Mouse (Mus musculus) lung, embryonic 15.5 days (tissue): ENCODE results near the gene Inf2. TPM values are rescaled to one million over a fixed set of nuclear protein-coding genes. Genes with fewer than 3 reads are reported as not detected.

Experiments
- ATAC-seq: fragments of 200-750 bp; cut with Nextera tagmentation; 2 replicates; pipeline ENCODE4 v1.8.0; 2017; ENCODE audit warnings: moderate number of reproducible peaks, borderline replicate concordance; ENCODE audit not compliant: low FRiP score, low TSS enrichment; ENCODE audit errors: extremely low read depth
- H3K27ac ChIP-seq: fragments of 300-500 bp; sonication (generic); 2 replicates; pipeline ENCODE4 v1.5.1; 2015; ENCODE audit warnings: moderate library complexity, mild to moderate bottlenecking, inconsistent platforms
- H3K27me3 ChIP-seq: fragments of 300-500 bp; sonication (generic); 2 replicates; pipeline ENCODE4 v1.6.1; 2015; ENCODE audit warnings: inconsistent platforms
- H3K36me3 ChIP-seq: fragments of 300-500 bp; sonication (generic); 2 replicates; pipeline ENCODE4 v1.6.1; 2015; ENCODE audit warnings: inconsistent platforms
- H3K4me1 ChIP-seq: fragments of 300-500 bp; sonication (generic); 2 replicates; pipeline ENCODE4 v1.6.1; 2015; ENCODE audit warnings: inconsistent platforms
- H3K4me2 ChIP-seq: fragments of 300-500 bp; sonication (generic); 2 replicates; pipeline ENCODE4 v1.6.1; 2015; ENCODE audit warnings: inconsistent platforms, mild to moderate bottlenecking, moderate library complexity
- H3K4me3 ChIP-seq: fragments of 300-500 bp; sonication (generic); 2 replicates; pipeline ENCODE4 v1.5.1; 2015; ENCODE audit warnings: mild to moderate bottlenecking, inconsistent platforms
- H3K9ac ChIP-seq: fragments of 300-500 bp; sonication (generic); 2 replicates; pipeline ENCODE4 v1.6.1; 2015; ENCODE audit warnings: inconsistent platforms
- H3K9me3 ChIP-seq: fragments of 300-500 bp; sonication (generic); 2 replicates; pipeline ENCODE4 v1.6.1; 2016; ENCODE audit warnings: inconsistent platforms
- WGBS: fragments of 180-500 bp; shearing (Covaris S2); methylation state at CpG from one replicate; pipeline ENCODE4 v1.1.7; 2015; 5-methylcytosine and 5-hydroxymethylcytosine counted together
- polyA plus RNA-seq: library from polyadenylated mRNA; unstranded; fragments of >200 nt; fragmentation: Nextera tagmentation; extraction: Ambion mirVana; gene quantifications from 2 replicates; pipeline ENCODE4 v1.2.1, GENCODE M21; 2015

Gene Inf2
- polyA plus RNA-seq, 1 experiment from 2014 or later: 3.7 TPM

- Histone ChIP-seq H3K9ac (peak within 1 kb of the TSS; percentile 55), H3K9me3 (no peaks in the 10 kb centered on the region), H3K4me1 (peaks cover 33% of the 10 kb centered on the region), H3K27ac (peak within 1 kb of the TSS; percentile 7; the same call in 1 of the 2 replicates), H3K4me3 (peak within 1 kb of the TSS; percentile 45), H3K27me3 (peaks cover 43% of the 10 kb centered on the region), H3K36me3 (no peaks in the 10 kb centered on the region), H3K4me2 (peak within 1 kb of the TSS; percentile 96)
- ATAC-seq: peak; percentile 51
- under 1% methylated on average over 54 of the region's 56 CpGs for WGBS
Observed at GRCm38 (mm10) chr12:112619686-112620353, 31.2 kb downstream of the Inf2 start, which contains the start of gene Adssl1. TSS of gene Adssl1 (plus strand) at chr12:112620045.

GRCm38 (mm10) chr12:112620354-112621061 is 31.9 kb downstream of the Inf2 start:
- Histone ChIP-seq H3K9ac (peak overlapping the region; percentile 55), H3K9me3 (no peaks in the 10 kb centered on the region), H3K4me2 (peak overlapping the region; percentile 96), H3K27me3 (peaks cover 43% of the 10 kb centered on the region), H3K4me1 (peaks cover 33% of the 10 kb centered on the region), H3K27ac (no peak overlapping the region), H3K36me3 (no peaks in the 10 kb centered on the region), H3K4me3 (peak overlapping the region; percentile 45)
- 0 out of 2 replicates have a peak, but pooled peaks have one; percentile 1 for ATAC-seq
- 16% methylated on average over 16 of the region's 16 CpGs for WGBS

GRCm38 (mm10) chr12:112621900-112622299 is 33.3 kb downstream of the Inf2 start:
- Histone ChIP-seq H3K9ac (no peak overlapping the region), H3K4me2 (no peak overlapping the region), H3K27me3 (peaks cover 43% of the 10 kb centered on the region), H3K27ac (no peak overlapping the region), H3K36me3 (no peaks in the 10 kb centered on the region), H3K9me3 (no peaks in the 10 kb centered on the region), H3K4me3 (no peak overlapping the region), H3K4me1 (peaks cover 33% of the 10 kb centered on the region)
- ATAC-seq: no peak
- 68% methylated on average over 3 of the region's 3 CpGs for WGBS

GRCm38 (mm10) chr12:112623742-112624141 is 35.2 kb downstream of the Inf2 start:
- no peaks in the 10 kb centered on the region for H3K9me3 ChIP-seq
- no peak for ATAC-seq
- H3K27ac ChIP-seq: no peak overlapping the region
- H3K4me1 ChIP-seq: peaks cover 32% of the 10 kb centered on the region
- H3K4me2 ChIP-seq: no peak overlapping the region
- H3K9ac ChIP-seq: no peak overlapping the region
- H3K4me3 ChIP-seq: no peak overlapping the region
- peaks cover 38% of the 10 kb centered on the region for H3K27me3 ChIP-seq
- 32% methylated on average over 2 of the region's 2 CpGs for WGBS
- H3K36me3 ChIP-seq: no peaks in the 10 kb centered on the region

GRCm38 (mm10) chr12:112625700-112626099 is 37.1 kb downstream of the Inf2 start:
- Histone ChIP-seq H3K9ac (no peak overlapping the region), H3K27ac (no peak overlapping the region), H3K4me2 (no peak overlapping the region), H3K27me3 (peaks cover 19% of the 10 kb centered on the region), H3K9me3 (no peaks in the 10 kb centered on the region), H3K4me3 (no peak overlapping the region), H3K36me3 (no peaks in the 10 kb centered on the region), H3K4me1 (peaks cover 22% of the 10 kb centered on the region)
- ATAC-seq: no peak
- WGBS: 73% methylated on average over 4 of the region's 4 CpGs

GRCm38 (mm10) chr12:112626455-112626854 is 37.9 kb downstream of the Inf2 start:
- H3K9me3 ChIP-seq: no peaks in the 10 kb centered on the region
- H3K4me2 ChIP-seq: no peak overlapping the region
- no peak overlapping the region for H3K4me3 ChIP-seq
- H3K27me3 ChIP-seq: peaks cover 12% of the 10 kb centered on the region; the same call in 1 of the 2 replicates
- H3K9ac ChIP-seq: no peak overlapping the region
- peaks cover 24% of the 10 kb centered on the region for H3K4me1 ChIP-seq
- no peaks in the 10 kb centered on the region for H3K36me3 ChIP-seq
- ATAC-seq: no peak
- 69% methylated on average over 6 of the region's 6 CpGs for WGBS
- no peak overlapping the region for H3K27ac ChIP-seq

- H3K4me2 ChIP-seq: no peak overlapping the region
- no peak overlapping the region for H3K4me3 ChIP-seq
- peaks cover 32% of the 10 kb centered on the region for H3K4me1 ChIP-seq
- H3K27me3 ChIP-seq: 0 out of 2 replicates have a peak, but pooled peaks cover 6% of the 10 kb centered on the region
- ATAC-seq: no peak
- H3K9me3 ChIP-seq: no peaks in the 10 kb centered on the region
- H3K27ac ChIP-seq: no peak overlapping the region
- no peak overlapping the region for H3K9ac ChIP-seq
- 63% methylated on average over 7 of the region's 7 CpGs for WGBS
- no peaks in the 10 kb centered on the region for H3K36me3 ChIP-seq
Observed at GRCm38 (mm10) chr12:112627097-112627881, 38.7 kb downstream of the Inf2 start.

- Histone ChIP-seq H3K9ac (no peak overlapping the region), H3K4me3 (no peak overlapping the region), H3K4me1 (peaks cover 41% of the 10 kb centered on the region), H3K36me3 (no peaks in the 10 kb centered on the region), H3K4me2 (no peak overlapping the region), H3K27ac (peak overlapping the region; percentile 37; the same call in 1 of the 2 replicates), H3K27me3 (0 out of 2 replicates have a peak, but pooled peaks cover under 1% of the 10 kb centered on the region), H3K9me3 (no peaks in the 10 kb centered on the region)
- ATAC-seq: no peak
- WGBS: 70% methylated on average over 6 of the region's 6 CpGs
Observed at GRCm38 (mm10) chr12:112628197-112628596, 39.6 kb downstream of the Inf2 start.

GRCm38 (mm10) chr12:112628928-112629721 is 40.5 kb downstream of the Inf2 start:
- H3K4me2 ChIP-seq: peak overlapping the region; percentile 58
- peak; percentile 82 for ATAC-seq
- H3K27ac ChIP-seq: peak overlapping the region; percentile 53
- H3K4me1 ChIP-seq: peaks cover 46% of the 10 kb centered on the region
- no peaks in the 10 kb centered on the region for H3K36me3 ChIP-seq
- H3K9ac ChIP-seq: peak overlapping the region; percentile 31; the same call in 1 of the 2 replicates
- no peaks in the 10 kb centered on the region for H3K9me3 ChIP-seq
- 21% methylated on average over 19 of the region's 19 CpGs for WGBS
- H3K27me3 ChIP-seq: no peaks in the 10 kb centered on the region
- peak overlapping the region; percentile 27 for H3K4me3 ChIP-seq

- Histone ChIP-seq H3K27ac (no peak overlapping the region), H3K27me3 (no peaks in the 10 kb centered on the region), H3K4me3 (no peak overlapping the region), H3K36me3 (no peaks in the 10 kb centered on the region), H3K9me3 (no peaks in the 10 kb centered on the region), H3K9ac (no peak overlapping the region), H3K4me1 (peaks cover 50% of the 10 kb centered on the region), H3K4me2 (no peak overlapping the region)
- 94% methylated on average over 12 of the region's 12 CpGs for WGBS
- ATAC-seq: no peak
Observed at GRCm38 (mm10) chr12:112630029-112630428, 41.4 kb downstream of the Inf2 start.

- H3K9me3 ChIP-seq: no peaks in the 10 kb centered on the region
- H3K27ac ChIP-seq: no peak overlapping the region
- no peaks in the 10 kb centered on the region for H3K27me3 ChIP-seq
- no peak for ATAC-seq
- H3K4me1 ChIP-seq: peaks cover 50% of the 10 kb centered on the region
- H3K36me3 ChIP-seq: no peaks in the 10 kb centered on the region
- WGBS: 48% methylated on average over 5 of the region's 5 CpGs
- no peak overlapping the region for H3K9ac ChIP-seq
- no peak overlapping the region for H3K4me3 ChIP-seq
- H3K4me2 ChIP-seq: no peak overlapping the region
Observed at GRCm38 (mm10) chr12:112630796-112631195, 42.2 kb downstream of the Inf2 start.
